Mouse (Mus musculus) bone marrow, adult 2 months (tissue): ENCODE data around the gene Fam117a.

Experiments used
- CTCF ChIP-seq: fragments of 200-500 bp; IDR thresholded peaks from 2 replicates; pipeline ENCODE4 v1.5.1; 2011; ENCODE audit warnings: low read length, control low read depth; ENCODE audit not compliant: control insufficient read depth, insufficient read depth
- POLR2A ChIP-seq: fragments of 200-500 bp; IDR thresholded peaks from 2 replicates; pipeline ENCODE4 v1.6.1; 2011; ENCODE audit warnings: low read depth, mild to moderate bottlenecking, control low read depth, low read length, borderline replicate concordance; ENCODE audit not compliant: control insufficient read depth

- no peak for TF ChIP-seq CTCF
- TF ChIP-seq POLR2A = no peak
Measured at GRCm38 (mm10) chr11:95368871-95369270, 32.1 kb downstream of the Fam117a start.
